Mouse (Mus musculus): ENCODE results near the gene Rbfox3.

Rbfox3 gene

DNA sequence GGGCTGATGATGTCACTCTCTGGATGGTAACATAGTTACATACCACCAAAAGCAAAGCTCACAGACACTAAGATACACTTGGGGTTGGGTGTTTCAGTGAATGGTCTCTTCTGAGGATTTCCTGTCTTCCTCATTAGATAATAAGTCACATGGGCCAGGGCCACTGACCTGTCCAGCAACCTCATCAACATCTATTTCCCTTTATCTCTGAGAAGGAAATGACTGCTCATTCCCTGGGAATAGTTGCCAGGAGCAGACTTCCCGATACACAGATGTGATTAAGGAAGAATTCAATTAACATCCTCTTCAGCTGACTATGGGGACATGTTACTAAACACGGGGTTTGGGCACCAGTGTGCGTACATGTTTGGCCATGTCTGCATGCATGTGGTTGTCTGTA lies 245.2 kb downstream of the Rbfox3 start:
- DNase-seq (ENCODE audit: low spot score): no peak

DNA sequence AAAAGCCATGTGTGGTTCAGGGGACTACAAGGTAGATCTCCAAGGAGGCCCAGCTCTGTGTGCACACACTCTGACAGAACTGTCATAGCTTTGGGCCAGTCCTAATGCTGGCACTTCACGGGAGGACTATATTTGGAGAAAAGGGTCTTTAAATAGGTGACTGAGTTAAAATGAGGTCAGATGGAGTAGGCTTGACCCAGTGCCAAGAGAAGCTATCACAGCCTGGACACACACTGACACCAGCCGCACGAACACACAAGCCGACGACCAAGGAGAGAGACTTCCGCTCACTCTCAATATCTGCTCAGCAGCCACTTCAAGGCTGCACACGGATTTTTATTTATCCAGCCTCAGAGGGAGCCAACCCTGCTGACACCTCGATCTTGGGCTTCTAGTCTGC lies 248.1 kb downstream of the Rbfox3 start:
- no peak for DNase-seq (ENCODE audit: low spot score)

DNA sequence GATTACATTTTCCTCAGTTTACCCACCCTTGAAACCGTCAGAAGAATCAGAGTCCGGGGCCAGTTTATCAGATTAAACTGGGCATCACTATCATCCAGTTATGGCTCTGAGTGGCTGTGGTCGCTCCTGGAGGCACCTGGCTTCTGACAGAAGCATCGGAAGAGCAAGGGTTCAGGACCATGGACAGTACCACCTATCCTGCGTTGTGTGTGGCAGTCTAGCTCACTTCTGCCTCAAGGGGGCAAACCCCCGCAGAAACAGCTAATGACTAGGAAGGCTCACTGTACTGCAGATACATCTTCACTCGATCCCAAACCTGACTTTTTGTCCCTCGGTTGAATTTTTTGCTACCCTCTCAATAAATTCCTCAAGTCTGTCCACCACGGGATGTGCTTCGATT lies 252.1 kb downstream of the Rbfox3 start:
- peak; percentile 8 for DNase-seq (ENCODE audit: low spot score)

DNA sequence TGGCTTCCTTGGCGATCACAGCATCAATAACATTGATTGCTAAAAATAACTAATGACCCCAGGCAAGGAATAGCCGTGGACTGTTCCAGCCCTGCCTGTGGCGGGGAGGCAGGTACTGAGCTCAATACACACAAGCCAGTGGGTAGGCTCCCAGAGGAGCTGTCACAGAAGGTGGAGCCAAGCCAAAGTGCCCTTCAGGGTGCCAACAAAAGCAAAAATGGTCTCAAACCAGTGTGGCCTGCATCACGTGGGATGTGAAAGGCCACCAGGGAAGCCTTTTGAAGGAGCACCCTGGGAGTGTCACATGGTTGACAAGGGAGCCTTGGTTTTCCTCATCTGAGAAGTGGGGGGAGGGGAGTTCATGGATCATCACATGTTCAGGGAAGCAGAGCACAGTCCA lies 255.6 kb downstream of the Rbfox3 start:
- no peak for DNase-seq (ENCODE audit: low spot score)

DNA sequence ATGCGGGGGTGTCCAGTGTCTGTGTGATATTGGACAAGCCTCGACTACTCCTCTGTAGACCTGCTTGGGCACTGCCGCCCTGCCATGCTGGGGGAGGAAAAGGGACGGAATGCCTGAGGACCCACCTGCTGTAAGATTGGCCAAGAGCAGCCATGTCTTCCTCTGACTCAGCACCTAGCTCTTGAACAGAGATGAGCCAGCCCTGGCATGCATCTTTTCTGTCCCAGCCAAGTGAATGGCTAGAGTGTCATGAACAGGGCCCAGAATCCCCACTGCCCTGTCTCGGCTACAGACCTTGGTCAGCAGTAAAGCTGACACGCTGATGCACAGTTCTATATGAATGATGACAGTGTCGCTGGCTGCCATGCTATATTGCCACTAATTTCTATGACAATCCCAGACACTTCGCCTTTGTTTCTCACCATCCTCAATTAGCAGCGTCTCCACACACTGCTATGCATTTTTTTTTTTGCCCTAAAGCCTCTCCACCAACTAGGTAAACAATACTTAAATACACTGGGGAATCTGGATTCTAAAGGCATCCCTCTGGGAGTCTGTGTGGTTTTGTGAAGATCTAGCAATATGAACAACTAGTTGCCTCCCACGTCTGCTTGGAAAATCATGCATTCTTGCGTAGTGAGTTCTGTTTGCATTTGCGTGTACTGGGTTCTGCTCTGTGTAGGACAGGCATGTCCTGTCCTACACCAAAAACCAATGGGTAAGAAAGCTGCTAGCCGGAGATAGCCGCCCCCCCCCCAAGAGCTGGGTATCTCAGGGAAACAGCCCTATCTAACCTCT lies 257.7 kb downstream of the Rbfox3 start:
- DNase-seq (ENCODE audit: low spot score): no peak

DNA sequence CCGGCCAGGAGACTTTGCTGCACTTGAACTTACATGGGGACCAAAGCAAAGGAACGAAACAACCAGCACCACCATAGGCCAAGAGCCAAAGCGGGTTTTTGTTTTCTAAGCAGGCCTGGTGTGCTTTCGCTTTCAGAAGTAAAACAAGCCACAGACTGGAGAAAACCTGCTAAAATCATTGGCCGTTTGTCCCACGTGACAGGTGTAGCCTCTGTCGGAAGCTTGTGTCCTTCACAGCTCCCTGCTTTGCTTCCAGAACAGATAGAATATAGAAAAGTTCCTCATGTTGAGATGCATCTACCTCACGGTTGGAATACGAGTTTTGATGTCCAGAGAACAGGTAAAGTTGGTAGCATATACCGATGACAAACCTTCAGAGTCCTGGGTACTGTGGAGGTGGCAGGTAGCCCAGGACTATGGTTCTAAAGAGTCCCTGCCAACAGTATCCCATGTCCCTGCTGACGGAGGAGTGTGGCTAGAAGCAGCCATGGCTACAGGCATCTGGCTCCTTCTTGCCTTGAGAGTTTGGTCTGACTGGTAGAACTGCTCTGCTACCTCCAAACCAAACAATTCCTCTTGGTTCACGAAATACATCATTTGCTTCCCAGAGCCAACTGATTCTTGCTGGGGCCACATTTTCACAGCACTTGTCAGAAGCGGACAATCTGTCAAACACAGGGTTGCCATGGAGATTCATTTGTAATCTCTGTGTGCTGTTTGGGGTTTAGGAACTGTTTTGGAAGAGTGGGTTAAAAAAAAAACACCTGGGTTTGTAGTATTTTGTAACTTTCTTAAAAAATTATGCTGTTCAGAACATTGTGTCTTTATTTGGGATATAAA lies 258.8 kb downstream of the Rbfox3 start:
- no peak for DNase-seq (ENCODE audit: low spot score)

DNA sequence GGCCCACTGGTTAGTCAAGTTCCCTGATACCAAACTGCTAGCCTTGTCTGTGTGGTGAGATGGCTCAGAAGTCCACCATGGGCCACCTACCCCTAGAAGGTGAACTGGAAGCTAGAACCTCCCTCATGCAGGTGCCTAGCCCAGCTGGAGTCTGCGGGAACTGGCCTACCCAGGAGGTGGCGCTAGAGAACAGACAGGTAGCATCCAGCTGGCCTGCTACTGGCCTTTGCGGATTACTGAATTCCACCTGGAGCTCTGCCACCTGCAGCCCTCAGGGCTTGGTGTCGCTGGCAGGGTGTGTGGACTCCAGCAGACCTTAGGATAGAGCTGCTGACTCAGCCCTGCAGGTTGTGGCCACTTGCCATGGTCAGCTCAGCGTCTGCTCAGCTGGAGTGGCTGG lies 263.0 kb downstream of the Rbfox3 start:
- peak; percentile 6 for DNase-seq (ENCODE audit: low spot score)

DNA sequence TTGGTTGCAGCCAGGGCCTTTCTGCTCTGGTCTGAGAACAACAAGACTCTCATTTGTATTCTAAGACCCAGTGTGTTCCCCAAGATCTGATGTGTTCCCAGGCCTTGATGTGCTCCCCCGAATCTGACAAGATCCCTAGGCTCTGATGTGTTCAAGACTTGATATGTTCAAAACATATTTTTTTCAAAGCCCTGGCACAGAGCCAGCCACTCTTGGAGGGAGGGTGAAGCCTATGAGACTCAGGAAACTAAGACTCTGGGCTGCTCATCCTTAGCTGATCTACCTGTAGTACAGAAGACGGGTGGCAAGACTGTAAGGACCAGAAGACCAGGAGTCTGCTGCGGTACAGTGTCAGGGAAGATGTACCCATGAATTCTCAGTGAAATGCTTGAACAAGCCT lies 264.5 kb downstream of the Rbfox3 start:
- no peak for DNase-seq (ENCODE audit: low spot score)

DNA sequence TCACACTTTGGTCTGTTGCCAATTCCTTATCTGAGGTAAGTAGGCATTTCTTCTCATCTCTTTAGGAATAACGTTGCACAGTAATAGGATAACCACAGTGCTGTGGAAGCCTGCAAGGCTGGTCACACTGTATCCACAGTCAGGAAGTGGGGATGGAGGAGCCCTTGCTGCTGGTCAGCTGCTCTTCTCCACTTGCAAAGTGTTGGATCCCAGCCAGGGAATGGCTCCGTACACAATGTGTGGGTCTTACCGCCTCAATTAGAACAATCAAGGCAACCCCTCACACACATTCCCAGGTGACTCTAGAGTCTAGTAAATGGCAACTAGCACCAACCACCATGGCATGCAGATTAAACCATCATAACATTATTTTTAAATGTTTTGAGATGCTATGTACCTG lies 266.2 kb downstream of the Rbfox3 start:
- DNase-seq (ENCODE audit: low spot score): no peak

DNA sequence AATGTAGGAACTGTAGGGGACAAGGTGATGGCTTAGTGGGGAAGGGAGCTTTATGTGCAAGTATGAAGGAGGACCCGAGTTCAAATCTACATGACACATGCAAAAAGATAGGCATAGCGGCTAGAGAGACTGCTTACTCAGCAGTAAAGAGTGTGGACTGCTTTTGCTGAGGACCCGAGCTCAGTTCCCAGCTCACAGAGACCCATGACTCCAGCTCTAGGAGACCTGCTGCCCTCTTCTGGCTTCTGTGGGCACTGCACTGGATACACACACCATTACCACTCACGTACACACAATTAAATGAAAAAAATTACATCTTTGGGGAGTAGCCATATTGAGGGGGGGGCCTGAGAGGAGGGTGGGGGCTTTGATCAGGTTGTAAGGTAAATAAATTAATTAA lies 270.7 kb downstream of the Rbfox3 start:
- DNase-seq (ENCODE audit: low spot score): no peak

DNA sequence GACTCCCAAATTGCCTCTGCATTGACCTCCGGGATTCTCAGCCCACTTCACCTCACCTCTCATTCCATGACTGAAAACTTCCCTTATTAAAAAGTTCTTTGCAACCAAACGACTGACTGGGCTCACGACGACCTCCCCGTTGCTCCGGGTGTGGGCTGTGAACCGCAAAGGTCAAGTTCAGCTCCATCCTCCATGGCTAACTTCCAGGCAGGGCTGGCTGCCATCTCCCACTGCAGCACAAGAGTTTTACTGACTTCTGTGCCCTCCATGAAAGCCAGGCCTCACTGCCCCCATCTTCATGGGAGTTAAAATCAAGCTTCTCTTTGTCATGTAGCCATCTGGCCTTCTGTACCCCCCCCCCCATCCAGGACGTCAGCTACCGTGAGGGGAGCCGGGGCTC lies 273.7 kb downstream of the Rbfox3 start:
- no peak for DNase-seq (ENCODE audit: low spot score)

DNA sequence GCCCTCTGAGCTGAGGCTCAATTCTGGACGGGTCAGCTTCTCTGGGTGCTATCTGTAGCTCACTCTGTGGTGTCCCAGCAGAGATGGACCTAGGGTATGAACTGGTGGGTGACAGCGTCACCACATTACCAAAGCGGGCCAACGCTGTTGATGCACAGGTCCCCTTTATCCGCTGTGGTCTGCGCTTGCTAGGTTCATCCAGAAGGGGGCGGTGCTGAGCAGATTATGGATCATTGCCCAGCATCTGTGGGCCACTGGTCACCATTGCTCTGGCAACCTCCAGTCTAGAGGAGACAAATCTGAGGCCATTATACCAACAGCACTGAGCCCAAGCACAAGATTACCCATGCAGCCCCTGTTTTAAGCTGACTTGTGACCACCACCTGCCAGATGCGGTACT lies 276.8 kb downstream of the Rbfox3 start:
- no peak for DNase-seq (ENCODE audit: low spot score)

DNA sequence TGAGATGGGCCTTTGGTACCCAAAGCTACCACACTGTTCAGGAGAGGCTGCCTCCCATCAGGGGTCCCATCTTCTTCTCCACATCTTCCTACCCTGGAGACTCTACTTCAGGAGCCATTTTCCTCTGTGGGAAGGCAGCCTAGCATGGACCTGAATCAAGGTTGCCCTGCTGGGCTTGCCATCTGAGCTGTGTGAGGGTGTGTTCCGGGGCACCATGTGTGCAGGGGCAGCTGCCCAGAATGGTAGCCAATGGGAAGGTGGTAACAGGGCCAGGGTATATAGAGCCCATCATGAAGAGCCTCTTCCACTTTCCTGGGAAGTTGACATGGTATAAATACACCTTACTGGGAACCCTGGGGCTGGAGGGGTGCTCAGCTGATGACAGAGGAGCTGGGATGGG lies 281.7 kb downstream of the Rbfox3 start:
- no peak for DNase-seq (ENCODE audit: low spot score)

DNA sequence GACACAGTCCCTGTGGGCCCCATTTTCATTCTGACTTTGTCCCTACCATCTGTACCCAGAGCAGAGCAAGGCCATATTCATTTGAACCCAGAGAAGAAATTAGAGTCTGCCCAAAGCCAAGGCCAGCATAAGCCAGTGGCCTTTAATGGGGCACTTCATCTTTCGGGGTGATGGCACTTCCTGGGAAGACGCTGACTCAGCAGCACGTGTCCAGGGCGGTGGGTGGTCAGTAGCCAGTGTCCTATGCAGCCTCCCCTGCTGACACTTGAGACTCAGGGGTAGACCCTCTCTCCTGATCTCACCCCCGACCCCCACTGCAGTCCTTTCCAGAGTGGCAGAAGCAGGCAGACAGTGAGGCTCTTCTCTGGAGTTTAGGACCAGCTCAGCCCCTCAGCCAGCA lies 283.9 kb downstream of the Rbfox3 start:
- no peak for DNase-seq (ENCODE audit: low spot score)

DNA sequence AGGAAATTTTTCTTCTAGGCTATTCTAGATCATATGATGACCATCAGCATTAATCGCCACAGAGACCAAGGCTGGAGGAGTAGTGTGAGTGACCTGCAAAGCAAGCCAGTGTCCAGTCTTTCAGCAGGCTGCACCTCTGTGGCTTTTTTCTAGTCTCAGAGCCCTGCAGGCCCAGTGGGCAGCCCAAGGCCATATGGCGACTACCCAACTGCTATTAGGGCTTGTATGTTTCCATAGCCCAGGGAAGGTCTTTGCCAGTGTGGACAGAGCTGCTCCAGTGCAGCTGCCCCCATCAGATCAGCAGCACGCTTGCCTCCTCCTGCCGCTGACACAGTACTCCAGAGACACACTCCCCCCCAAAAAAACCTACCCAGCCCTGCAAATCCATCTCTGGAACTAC lies 290.5 kb downstream of the Rbfox3 start:
- DNase-seq (ENCODE audit: low spot score): no peak

DNA sequence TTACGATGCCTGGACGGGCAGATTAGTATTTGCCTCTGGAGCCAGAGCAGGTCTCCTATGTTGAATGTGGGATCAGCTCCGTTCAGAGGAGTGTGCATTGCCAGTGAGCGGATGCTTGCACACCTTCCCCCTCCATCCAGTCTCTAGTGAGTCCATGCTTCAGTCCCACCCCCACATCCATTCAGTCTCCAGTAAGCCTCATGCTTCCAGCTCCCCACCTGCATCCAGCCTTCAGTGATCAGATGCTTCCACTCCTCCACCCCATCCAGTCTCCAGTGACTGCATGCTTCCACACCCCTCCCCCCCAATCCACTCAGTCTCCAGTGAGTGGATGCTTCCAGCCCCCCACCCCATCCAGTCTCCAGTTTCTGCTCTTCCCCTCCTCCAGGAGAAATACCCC lies 297.3 kb downstream of the Rbfox3 start:
- no peak for DNase-seq (ENCODE audit: low spot score)

DNA sequence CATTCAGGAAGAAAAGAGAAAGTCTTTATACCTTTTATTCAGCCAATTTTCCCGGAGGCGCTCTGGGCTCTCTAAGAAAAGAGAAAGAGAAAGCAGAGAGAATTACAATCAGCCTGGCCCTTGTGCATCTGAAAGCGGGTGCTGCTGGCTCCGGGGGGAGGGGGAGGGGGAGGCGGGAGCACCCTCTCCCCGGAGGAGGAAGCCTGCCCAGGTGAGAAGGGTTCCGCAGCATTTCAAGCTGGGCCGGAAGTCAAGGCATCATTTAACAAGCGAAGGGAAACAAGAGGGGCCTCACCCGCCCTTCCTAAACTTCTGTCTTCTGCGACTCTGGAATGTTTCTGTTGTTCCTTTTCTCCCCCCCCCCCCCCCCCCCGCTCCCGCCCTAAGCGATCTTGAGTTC lies 301.3 kb downstream of the Rbfox3 start:
- DNase-seq (ENCODE audit: low spot score): no peak

DNA sequence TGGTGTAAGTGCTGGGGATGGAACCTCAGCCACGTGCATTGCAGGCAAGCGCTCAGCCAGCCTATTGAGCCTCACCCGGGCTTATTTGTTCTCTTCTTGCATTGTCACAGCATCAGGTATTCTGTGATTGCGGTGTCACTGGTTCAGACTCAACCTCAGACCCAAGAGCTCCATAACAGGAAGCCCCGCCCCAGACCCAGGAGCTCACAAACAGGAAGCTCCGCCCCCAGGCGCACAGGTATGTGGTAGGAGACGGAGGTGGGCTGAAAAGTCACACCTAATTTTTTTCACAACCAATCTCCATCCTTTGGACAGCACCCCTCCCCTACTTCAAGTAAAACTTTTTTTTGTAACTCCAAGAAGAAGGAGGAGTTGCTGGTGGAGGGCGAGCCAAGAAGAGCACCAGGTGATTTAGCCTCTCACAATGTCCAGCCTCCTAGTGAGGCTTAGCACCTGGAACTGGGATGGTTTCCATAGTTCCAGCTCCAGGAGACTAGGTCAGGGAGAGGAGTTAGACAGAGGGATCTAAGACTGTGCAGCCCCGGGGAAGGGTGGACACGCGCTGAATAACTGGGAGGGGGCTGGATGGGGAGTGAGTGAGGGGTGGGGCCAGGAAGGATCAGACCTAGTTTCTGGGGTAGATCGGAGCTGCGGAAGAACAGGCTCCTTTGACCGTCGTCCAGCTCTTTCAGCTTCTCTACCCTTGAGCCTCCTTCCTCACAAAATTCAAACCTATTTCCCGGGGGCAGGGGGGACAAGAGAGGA lies 302.0 kb downstream of the Rbfox3 start:
- DNase-seq (ENCODE audit: low spot score): no peak

DNA sequence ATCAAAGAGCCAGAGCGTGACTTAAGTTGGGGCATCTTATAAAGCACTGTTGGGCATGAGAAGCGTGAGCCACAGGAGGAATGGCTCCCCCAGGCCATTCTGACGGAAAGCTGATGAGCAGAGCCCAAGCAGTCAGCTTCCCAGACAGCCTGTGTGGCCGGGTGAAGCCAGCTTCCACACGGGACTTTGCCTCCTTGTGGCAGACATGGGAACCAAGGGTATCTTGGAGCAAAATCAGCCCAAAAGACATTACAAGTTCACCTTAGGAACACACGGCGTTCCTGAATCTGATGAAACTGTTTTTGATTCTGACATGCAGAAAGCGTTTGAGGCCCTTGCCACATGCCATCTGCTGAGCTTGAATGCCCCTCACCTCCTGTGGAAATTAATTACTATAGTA lies 303.5 kb downstream of the Rbfox3 start:
- no peak for DNase-seq (ENCODE audit: low spot score)

DNA sequence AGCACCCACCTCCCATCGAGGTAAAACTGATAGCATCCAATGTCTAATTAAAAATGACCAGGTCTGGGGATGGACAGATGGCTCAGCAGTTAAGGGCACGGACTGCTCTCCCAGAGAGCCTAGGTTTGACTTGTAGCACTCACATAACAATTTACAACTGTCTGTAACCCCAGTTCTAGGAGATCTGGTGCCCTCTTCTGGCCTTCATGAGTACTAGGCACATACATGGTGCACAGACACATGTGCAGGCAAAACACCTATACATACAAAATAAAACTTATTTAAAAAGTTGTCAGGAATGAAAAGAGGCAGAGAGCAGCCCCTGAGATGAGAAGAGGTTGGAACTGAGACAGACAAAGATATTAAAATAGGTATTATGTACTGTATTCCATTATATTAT lies 305.8 kb downstream of the Rbfox3 start:
- no peak for DNase-seq (ENCODE audit: low spot score)

DNA sequence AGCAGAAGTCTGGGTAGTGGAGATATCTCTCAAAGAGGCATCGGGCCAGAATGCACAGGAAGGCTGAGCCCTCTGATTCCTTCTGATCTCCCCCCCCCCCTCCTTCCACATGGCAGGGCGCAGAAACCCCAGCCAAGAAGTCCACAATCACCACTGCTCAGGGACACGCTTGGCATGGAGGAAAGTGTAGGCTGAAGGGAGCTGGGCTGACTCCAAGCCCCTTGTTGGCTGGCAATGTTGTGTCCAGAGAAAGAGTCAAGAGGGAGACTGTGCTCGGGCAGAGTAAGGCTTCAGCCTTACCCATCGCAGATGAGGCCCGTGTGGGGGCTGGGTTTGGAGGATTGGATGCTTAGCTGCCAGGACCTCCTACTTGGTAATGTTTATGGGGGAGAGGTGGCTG lies 307.2 kb downstream of the Rbfox3 start:
- DNase-seq (ENCODE audit: low spot score): no peak

DNA sequence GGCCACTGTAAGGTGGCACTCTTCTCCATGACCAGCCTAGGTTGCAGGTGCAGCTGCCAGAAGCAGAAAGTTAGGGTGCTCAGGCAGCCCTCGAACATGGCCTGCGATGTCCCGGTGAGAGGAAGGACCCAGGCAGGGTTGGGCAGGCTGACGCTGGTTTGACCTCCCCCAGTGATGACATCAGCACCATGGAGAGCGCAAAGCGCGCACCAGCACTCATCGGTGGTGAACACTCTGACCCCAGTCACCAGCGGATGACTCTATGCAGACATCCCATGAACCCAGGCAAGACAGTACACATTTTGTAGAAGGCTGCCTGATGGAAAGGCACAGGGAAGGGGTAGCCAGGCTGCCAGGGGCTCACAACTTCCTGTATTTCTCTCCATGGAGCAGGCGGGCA lies 308.3 kb downstream of the Rbfox3 start:
- peak; percentile 25 for DNase-seq (ENCODE audit: low spot score)

DNA sequence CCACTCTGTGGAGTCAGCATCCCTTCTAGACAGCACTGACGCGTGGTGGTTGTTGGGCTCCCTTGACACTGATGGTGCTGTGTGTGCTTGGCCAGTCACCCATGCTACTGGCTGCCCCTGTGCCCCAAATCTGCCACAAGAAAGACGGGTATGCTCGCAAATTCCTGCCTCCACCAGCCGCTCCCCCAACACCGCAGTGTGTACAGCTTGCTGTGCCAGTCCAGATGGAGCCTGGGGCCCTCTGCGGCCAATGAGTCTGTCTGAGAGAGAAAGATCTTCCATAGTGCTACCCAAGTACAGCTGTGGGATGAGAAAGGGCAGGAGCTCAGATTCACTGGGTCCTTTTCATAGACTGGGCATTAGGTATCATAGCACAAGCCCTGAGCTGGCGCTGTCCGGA lies 309.9 kb downstream of the Rbfox3 start:
- DNase-seq (ENCODE audit: low spot score): no peak
